Mouse (Mus musculus) erythroblast, embryonic 14.5 days (primary cell): ENCODE results near the gene Plekha7.

Source experiments
- GATA1 ChIP-seq: IDR thresholded peaks from 2 replicates; pipeline ENCODE4 v1.6.1; 2012; ENCODE audit warnings: low read length, inconsistent platforms, mixed read lengths
- TAL1 ChIP-seq: IDR thresholded peaks from 3 replicates; pipeline ENCODE4 v1.6.1; 2012; ENCODE audit warnings: low read length, inconsistent platforms, mixed read lengths

DNA sequence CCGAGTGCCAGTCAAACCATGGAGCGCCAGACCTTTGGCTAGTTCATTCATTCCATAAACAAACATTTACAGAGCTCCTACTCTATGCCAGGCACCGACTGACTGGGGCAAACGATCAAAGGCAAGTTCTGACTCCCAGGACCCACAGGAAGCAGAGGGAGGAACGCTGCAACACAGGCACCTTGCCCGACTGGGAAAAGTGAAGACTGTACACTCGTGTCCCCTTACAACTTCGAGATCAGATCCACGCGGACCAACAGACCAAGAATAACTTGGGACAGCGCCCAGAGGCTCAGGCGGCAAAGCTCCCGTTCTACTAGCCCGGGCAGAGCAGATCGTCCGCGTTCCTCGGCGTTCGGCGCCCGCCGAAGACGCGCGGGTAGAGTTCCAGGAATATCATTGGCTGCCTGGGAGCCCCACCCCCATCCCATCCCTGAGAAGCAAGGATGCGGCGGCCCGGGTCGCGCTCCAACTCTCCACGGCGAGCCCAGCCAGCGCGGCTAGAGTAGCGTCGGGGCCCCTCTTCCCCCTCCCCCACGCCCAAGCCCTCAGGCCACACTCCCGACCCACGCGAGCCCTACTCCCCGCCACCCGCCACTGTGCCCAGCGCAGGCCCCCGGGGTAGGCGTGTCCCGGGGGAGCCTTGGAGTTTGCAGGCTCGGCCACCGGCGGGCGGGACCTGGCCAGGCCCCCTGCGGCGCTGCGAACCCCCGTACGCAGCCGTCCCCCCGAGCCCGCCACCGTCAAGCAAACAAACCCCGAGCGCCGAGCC is 891 bp downstream of the Plekha7 start:
- TF ChIP-seq TAL1 (no peak), GATA1 (no peak)
